17 mouse cellular contexts compared by ENCODE assay signal in genomic region chr1:136363035-136363434, GRCm38 (mm10). TPM values are rescaled to one million over a fixed set of nuclear protein-coding genes. Genes with fewer than 3 reads are reported as not detected.
DNase-seq lines count a peak whose midpoint lies in the region; ATAC-seq and TF ChIP-seq lines count a peak whose summit lies in the region.
"Had no signal": no experiment of that assay in that cellular context is flagged by ENCODE, and none has a peak within 500 bp of the region (broad histone marks: within the 10 kb centered on the region; RNA-seq: fewer than 3 reads in every experiment).

No protein-coding gene starts in this region.

- H3K4me2 ChIP-seq in forebrain, postnatal 0 days (ENCODE audit: low read depth) = no peak overlapping the region
- H3K4me2 ChIP-seq: heart, embryonic 15.5 days; liver, embryonic 13.5 days; lung, embryonic 15.5 days had no signal

- no peak for TF ChIP-seq CTCF in layer of hippocampus, adult 2 months (conservative IDR thresholded peaks at IDR 0.05)
- no peak for TF ChIP-seq CTCF in brain, embryonic 14.5 days (IDR thresholded peaks at IDR 0.05; ENCODE audit: borderline replicate concordance, extremely low read depth, insufficient read depth, insufficient read length)
- TF ChIP-seq CTCF in forebrain, postnatal 0 days (IDR thresholded peaks at IDR 0.05; ENCODE audit: low read depth) = no peak

- DNase-seq in layer of hippocampus, adult 2 months (ENCODE audit: low spot score in 2 of 2) = no peak
- no peak for DNase-seq in layer of hippocampus, postnatal 10 days (ENCODE audit: low spot score in 2 of 2)
- DNase-seq in brain, embryonic 14.5 days (ENCODE audit: low read depth) = peak; percentile 61
- no peak for DNase-seq in forebrain, embryonic 10.5 days (ENCODE audit: extremely low spot score, low spot score)
- no peak for DNase-seq in forebrain, postnatal 0 days
- no peak for DNase-seq in right cerebral cortex, postnatal 4 days
- DNase-seq in right cerebral cortex, postnatal 10 days (ENCODE audit: low spot score in 2 of 2) = no peak
- DNase-seq: cerebellum, postnatal 36 days; gastrocnemius, postnatal 25 days; liver, embryonic 13.5 days; lung, postnatal 4 days; spleen, adult 18-20 months; thymus, postnatal 36 days had no signal

- H3K9me3 ChIP-seq in forebrain, embryonic 10.5 days = no peaks in the 10 kb centered on the region
- no peaks in the 10 kb centered on the region for H3K9me3 ChIP-seq in forebrain, postnatal 0 days (ENCODE audit: low read length)
- H3K9me3 ChIP-seq: heart, embryonic 15.5 days; liver, embryonic 13.5 days; lung, embryonic 15.5 days had no signal

- H3K27ac ChIP-seq in layer of hippocampus, adult 2 months = peak overlapping the region; percentile 80
- H3K27ac ChIP-seq in forebrain, embryonic 10.5 days = peak overlapping the region; percentile 51
- H3K27ac ChIP-seq in forebrain, postnatal 0 days (ENCODE audit: low read depth, low read length) = peak overlapping the region; percentile 42; the same call in 1 of the 2 replicates
- H3K27ac ChIP-seq: heart, embryonic 15.5 days; liver, embryonic 13.5 days had no signal

- H3K27me3 ChIP-seq in forebrain, embryonic 10.5 days (ENCODE audit: poor library complexity, severe bottlenecking) = no peaks in the 10 kb centered on the region
- no peaks in the 10 kb centered on the region for H3K27me3 ChIP-seq in forebrain, postnatal 0 days (ENCODE audit: insufficient read depth, low read length)
- H3K27me3 ChIP-seq: heart, embryonic 15.5 days; lung, embryonic 15.5 days had no signal

- peak; percentile 59 for ATAC-seq in forebrain, postnatal 0 days
- ATAC-seq in erythroid progenitor cell, adult 5-6 weeks (replicated peaks; ENCODE audit: low FRiP score, poor library complexity, severe bottlenecking) = no peak
- ATAC-seq: intestine, embryonic 16.5 days had no signal

- H3K9ac ChIP-seq in forebrain, postnatal 0 days = no peak overlapping the region
- H3K9ac ChIP-seq: heart, embryonic 15.5 days; liver, embryonic 13.5 days; lung, embryonic 15.5 days had no signal

- 69% methylated on average over 6 of the region's 6 CpGs for WGBS in forebrain, embryonic 10.5 days
- 30% methylated on average over 6 of the region's 6 CpGs for WGBS in forebrain, postnatal 0 days

- peaks cover 26% of the 10 kb centered on the region for H3K4me1 ChIP-seq in forebrain, embryonic 10.5 days
- H3K4me1 ChIP-seq in forebrain, postnatal 0 days (ENCODE audit: insufficient read depth) = no peaks in the 10 kb centered on the region
- H3K4me1 ChIP-seq: heart, embryonic 15.5 days had no signal

- no peak overlapping the region for H3K4me3 ChIP-seq in layer of hippocampus, adult 2 months
- H3K4me3 ChIP-seq in forebrain, embryonic 10.5 days = no peak overlapping the region
- H3K4me3 ChIP-seq in forebrain, postnatal 0 days (ENCODE audit: low read depth, low read length) = no peak overlapping the region
- H3K4me3 ChIP-seq: heart, embryonic 15.5 days; liver, embryonic 13.5 days; lung, embryonic 15.5 days had no signal

- TF ChIP-seq POLR2A in brain, embryonic 14.5 days (IDR thresholded peaks at IDR 0.05; ENCODE audit: borderline replicate concordance, extremely low read depth, insufficient read depth, insufficient read length, poor library complexity, severe bottlenecking) = no peak

- H3K36me3 ChIP-seq in forebrain, embryonic 10.5 days (replicated peaks) = no peaks in the 10 kb centered on the region
- no peaks in the 10 kb centered on the region for H3K36me3 ChIP-seq in forebrain, postnatal 0 days (ENCODE audit: insufficient read depth)
- H3K36me3 ChIP-seq: heart, embryonic 15.5 days; liver, embryonic 13.5 days; lung, embryonic 15.5 days had no signal

RNA-seq across cellular contexts. Expression of gene Camsap2, which starts 17.1 kb away (rescaled TPM):
- total RNA-seq in layer of hippocampus, adult 2 months (2021) = 100 to 1,000 TPM; 132 to 141 TPM
- total RNA-seq in layer of hippocampus, postnatal 10 days (2021) = 100 to 1,000 TPM; 149 to 165 TPM
- polyA plus RNA-seq in brain, embryonic 14.5 days (2012; rRNA removed) = 38.1 and 65.6 TPM in 2 replicates
- polyA plus RNA-seq in forebrain, embryonic 10.5 days (2016; fragmentation: Nextera tagmentation; extraction: Ambion mirVana) = 11.5 and 12.9 TPM in 2 replicates
- total RNA-seq in forebrain, postnatal 0 days (2014; rRNA removed) = 120 and 135 TPM in 2 replicates
- 16.1 and 20.1 TPM in 2 replicates for polyA plus RNA-seq in forebrain, postnatal 0 days (2015; fragmentation: Nextera tagmentation; extraction: Ambion mirVana)
- total RNA-seq in erythroid progenitor cell, adult 5-6 weeks (2015; ENCODE audit: low replicate concordance) = 111 and 128 TPM in 2 replicates
- 192 and 194 TPM in 2 replicates for total RNA-seq in erythroid progenitor cell, adult 5-6 weeks (2017; ENCODE audit: low replicate concordance)

RNA-seq across cellular contexts. Expression of gene Ddx59, which starts 52.0 kb away (rescaled TPM):
- total RNA-seq in layer of hippocampus, adult 2 months (2021) = 10 to 100 TPM in 1 of 2 experiments, 1 to 10 TPM in 1; 9.7 to 11.2 TPM
- 10 to 100 TPM; 10.2 to 10.9 TPM for total RNA-seq in layer of hippocampus, postnatal 10 days (2021)
- polyA plus RNA-seq in brain, embryonic 14.5 days (2012; rRNA removed) = 9.1 and 11.0 TPM in 2 replicates
- polyA plus RNA-seq in forebrain, embryonic 10.5 days (2016; fragmentation: Nextera tagmentation; extraction: Ambion mirVana) = 18.5 and 20.1 TPM in 2 replicates
- total RNA-seq in forebrain, postnatal 0 days (2014; rRNA removed) = 16.2 and 18.8 TPM in 2 replicates
- 14.6 and 17.8 TPM in 2 replicates for polyA plus RNA-seq in forebrain, postnatal 0 days (2015; fragmentation: Nextera tagmentation; extraction: Ambion mirVana)
- 17.3 and 21.4 TPM in 2 replicates for total RNA-seq in erythroid progenitor cell, adult 5-6 weeks (2015; ENCODE audit: low replicate concordance)
- total RNA-seq in erythroid progenitor cell, adult 5-6 weeks (2017; ENCODE audit: low replicate concordance) = 16.7 and 21.1 TPM in 2 replicates
